Mouse (Mus musculus) forebrain, postnatal 0 days (tissue): ENCODE data around the gene Cyp24a1. TPM values are rescaled to one million over a fixed set of nuclear protein-coding genes. Genes with fewer than 3 reads are reported as not detected.

Experiments
- ATAC-seq: fragments of 200-750 bp; cut with Nextera tagmentation; 2 replicates; pipeline ENCODE4 v1.8.0; 2017; ENCODE audit warnings: mild to moderate bottlenecking, moderate library complexity
- DNase-seq: peaks from one replicate; pipeline ENCODE4 v3.0.0-alpha.2; 2015
- H3K27ac ChIP-seq: fragments of 300-500 bp; sonication (generic); 2 replicates; pipeline ENCODE4 v1.5.1; 2014; ENCODE audit warnings: low read depth, mild to moderate bottlenecking, antibody characterized with exemption, low read length, moderate library complexity, mixed read lengths
- H3K27me3 ChIP-seq: fragments of 300-500 bp; sonication (generic); 2 replicates; pipeline ENCODE4 v1.6.1; 2014; ENCODE audit warnings: mild to moderate bottlenecking, low read length, mixed read lengths; ENCODE audit not compliant: insufficient read depth
- H3K36me3 ChIP-seq: fragments of 300-500 bp; sonication (generic); 2 replicates; pipeline ENCODE4 v1.6.1; 2014; ENCODE audit warnings: mild to moderate bottlenecking, moderate library complexity; ENCODE audit not compliant: insufficient read depth
- H3K4me1 ChIP-seq: fragments of 300-500 bp; sonication (generic); 2 replicates; pipeline ENCODE4 v1.6.1; 2014; ENCODE audit warnings: antibody characterized with exemption; ENCODE audit not compliant: insufficient read depth
- H3K4me2 ChIP-seq: fragments of 300-500 bp; sonication (generic); 2 replicates; pipeline ENCODE4 v1.6.1; 2014; ENCODE audit warnings: low read depth, mild to moderate bottlenecking, moderate library complexity
- H3K4me3 ChIP-seq: fragments of 300-500 bp; sonication (generic); 2 replicates; pipeline ENCODE4 v1.5.1; 2014; ENCODE audit warnings: low read depth, low read length, mixed read lengths
- H3K9ac ChIP-seq: fragments of 300-500 bp; sonication (generic); 2 replicates; pipeline ENCODE4 v1.6.1; 2014; ENCODE audit warnings: mild to moderate bottlenecking
- H3K9me3 ChIP-seq: fragments of 300-500 bp; sonication (generic); 2 replicates; pipeline ENCODE4 v1.6.1; 2016; ENCODE audit warnings: low read length
- CTCF ChIP-seq: sonication (generic); IDR thresholded peaks from 2 replicates; pipeline ENCODE4 v1.5.1; 2016; ENCODE audit warnings: antibody characterized with exemption, control low read depth, low read depth
- WGBS: fragments of 180-500 bp; shearing (Covaris S2); extraction: QIAGEN DNeasy Blood & Tissue Kit; methylation state at CpG from one replicate; pipeline ENCODE4 v1.1.7; 2014; 5-methylcytosine and 5-hydroxymethylcytosine counted together
- polyA plus RNA-seq: library from polyadenylated mRNA; unstranded; fragments of >200 nt; fragmentation: Nextera tagmentation; extraction: Ambion mirVana; gene quantifications from 2 replicates; pipeline ENCODE4 v1.2.1, GENCODE M21; 2015
- total RNA-seq: library from RNA; depleted of rRNA; stranded (reverse); fragments of >200 nt; gene quantifications from 2 replicates; pipeline ENCODE4 v1.2.3, GENCODE M21; 2014; rRNA removed

Cyp24a1 gene
- not detected in 2 replicates for total RNA-seq
- polyA plus RNA-seq, result 0.04 TPM in 1 of 2 replicates, not detected in the other

GRCm38 (mm10) chr2:170497091-170497566 lies at the start of gene Cyp24a1:
Gene Cyp24a1 (minus strand): TSS chr2:170497145.
- ATAC-seq (no peak), DNase-seq (no peak)
- TF ChIP-seq CTCF, result peak; percentile 48
- no peaks in the 10 kb centered on the region; the same call in 1 of the 2 replicates for H3K4me1 ChIP-seq
- no peak within 1 kb of the TSS for H3K9ac ChIP-seq
- no peaks in the 10 kb centered on the region for H3K36me3 ChIP-seq
- peaks cover 47% of the 10 kb centered on the region for H3K27me3 ChIP-seq
- 2% methylated on average over 36 of the region's 36 CpGs for WGBS
- H3K9me3 ChIP-seq, result no peaks in the 10 kb centered on the region
- H3K4me2 ChIP-seq, result peak within 1 kb of the TSS; percentile 35
- peak within 1 kb of the TSS; percentile 25 for H3K4me3 ChIP-seq
- no peak within 1 kb of the TSS for H3K27ac ChIP-seq

- DNase-seq (no peak), ATAC-seq (no peak)
- Histone ChIP-seq H3K9me3 (no peaks in the 10 kb centered on the region), H3K4me1 (0 out of 2 replicates have a peak, but pooled peaks cover 7% of the 10 kb centered on the region), H3K4me2 (no peak overlapping the region), H3K36me3 (no peaks in the 10 kb centered on the region), H3K4me3 (no peak overlapping the region), H3K27ac (no peak overlapping the region), H3K27me3 (no peaks in the 10 kb centered on the region), H3K9ac (no peak overlapping the region)
- no peak for TF ChIP-seq CTCF
- 70% methylated on average over 4 of the region's 4 CpGs for WGBS
Observed at GRCm38 (mm10) chr2:170545745-170546144, 48.8 kb upstream of the Cyp24a1 start.

DNA sequence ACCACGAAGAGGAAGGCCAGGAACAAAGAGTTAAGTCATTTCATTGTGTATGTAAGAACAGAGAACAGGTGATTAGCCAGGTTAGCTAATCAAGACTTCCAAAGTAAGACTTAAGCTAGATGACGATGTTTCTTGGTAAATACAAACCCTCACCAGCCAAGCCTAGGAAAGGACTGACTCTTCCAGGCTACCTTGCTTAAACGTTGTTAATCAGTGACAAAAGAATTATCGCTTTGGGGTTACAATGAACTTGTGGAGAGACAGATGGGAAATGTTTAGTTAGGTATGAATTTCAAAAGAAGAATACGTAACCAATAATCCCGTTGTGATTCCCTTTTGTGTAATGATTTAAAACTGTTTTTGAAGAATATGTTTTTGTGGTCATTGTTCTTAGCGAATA lies 48.0 kb upstream of the Cyp24a1 start:
- Histone ChIP-seq H3K4me3 (no peak overlapping the region), H3K27me3 (no peaks in the 10 kb centered on the region), H3K4me2 (no peak overlapping the region), H3K9ac (no peak overlapping the region), H3K9me3 (no peaks in the 10 kb centered on the region), H3K4me1 (0 out of 2 replicates have a peak, but pooled peaks cover 7% of the 10 kb centered on the region), H3K27ac (no peak overlapping the region), H3K36me3 (no peaks in the 10 kb centered on the region)
- WGBS, result 85% methylated on average over 7 of the region's 7 CpGs
- no peak for TF ChIP-seq CTCF
- ATAC-seq, result no peak
- no peak for DNase-seq

DNA sequence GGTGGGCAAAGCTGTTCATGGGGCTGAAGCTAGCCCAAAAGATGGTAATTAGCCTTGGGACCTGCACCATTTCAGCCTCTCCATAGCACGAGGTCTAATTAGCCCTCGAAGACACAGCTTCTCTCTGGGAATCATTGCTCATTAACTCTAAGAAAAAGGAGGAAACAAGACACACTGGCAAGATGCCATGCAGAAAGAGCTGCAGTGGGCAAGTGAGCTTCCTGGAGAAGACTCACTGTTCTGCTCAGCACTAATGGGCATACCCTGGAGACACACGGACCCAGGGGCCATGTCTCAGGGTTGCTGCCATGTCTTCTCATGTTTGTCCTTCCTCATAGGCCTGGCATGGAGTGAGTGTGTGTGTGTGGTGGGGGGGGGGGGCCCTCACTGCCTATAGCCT lies 47.2 kb upstream of the Cyp24a1 start:
- WGBS, result 28% methylated on average over 3 of the region's 3 CpGs
- no peaks in the 10 kb centered on the region for H3K9me3 ChIP-seq
- H3K36me3 ChIP-seq, result no peaks in the 10 kb centered on the region
- no peak for TF ChIP-seq CTCF
- H3K4me1 ChIP-seq, result 0 out of 2 replicates have a peak, but pooled peaks cover 7% of the 10 kb centered on the region
- H3K27me3 ChIP-seq, result no peaks in the 10 kb centered on the region
- H3K4me3 ChIP-seq, result no peak overlapping the region
- DNase-seq (no peak), ATAC-seq (no peak)
- no peak overlapping the region for H3K4me2 ChIP-seq
- no peak overlapping the region for H3K9ac ChIP-seq
- H3K27ac ChIP-seq, result no peak overlapping the region

- H3K4me1 ChIP-seq, result 0 out of 2 replicates have a peak, but pooled peaks cover 7% of the 10 kb centered on the region
- H3K4me3 ChIP-seq, result no peak overlapping the region
- no peak overlapping the region for H3K4me2 ChIP-seq
- no peak overlapping the region for H3K27ac ChIP-seq
- WGBS, result 84% methylated on average over 5 of the region's 5 CpGs
- TF ChIP-seq CTCF, result no peak
- H3K36me3 ChIP-seq, result no peaks in the 10 kb centered on the region
- DNase-seq (no peak), ATAC-seq (no peak)
- no peaks in the 10 kb centered on the region for H3K27me3 ChIP-seq
- no peak overlapping the region for H3K9ac ChIP-seq
- H3K9me3 ChIP-seq, result no peaks in the 10 kb centered on the region
Observed at GRCm38 (mm10) chr2:170543625-170544024, 46.7 kb upstream of the Cyp24a1 start.

DNA sequence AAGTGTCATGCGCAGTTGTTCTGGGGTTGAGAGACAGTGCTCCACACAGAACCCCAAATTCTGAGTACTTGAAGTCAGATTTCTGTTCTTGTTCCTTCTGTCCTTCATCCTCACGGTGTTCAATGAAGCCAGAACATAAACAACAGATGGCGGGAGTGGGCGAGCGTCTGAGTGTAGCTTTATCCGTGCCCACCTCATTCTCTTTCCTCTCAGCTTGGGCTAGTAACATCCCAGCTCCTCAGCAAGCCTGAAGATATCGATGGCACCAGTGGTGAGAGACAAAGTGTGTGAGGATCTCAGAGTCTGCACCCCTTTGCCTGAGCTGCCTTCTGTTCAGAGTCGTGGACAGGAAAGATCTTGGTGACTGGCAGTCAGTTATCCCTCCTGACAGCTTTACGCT lies 42.3 kb upstream of the Cyp24a1 start:
- 73% methylated on average over 9 of the region's 9 CpGs for WGBS
- Histone ChIP-seq H3K4me2 (no peak overlapping the region), H3K36me3 (no peaks in the 10 kb centered on the region), H3K4me3 (no peak overlapping the region), H3K9me3 (no peaks in the 10 kb centered on the region), H3K27me3 (no peaks in the 10 kb centered on the region), H3K9ac (no peak overlapping the region), H3K27ac (no peak overlapping the region), H3K4me1 (no peaks in the 10 kb centered on the region)
- TF ChIP-seq CTCF, result no peak
- no peak for DNase-seq
- no peak for ATAC-seq

GRCm38 (mm10) chr2:170535841-170536240 lies 38.9 kb upstream of the Cyp24a1 start:
- no peak overlapping the region for H3K27ac ChIP-seq
- DNase-seq (no peak), ATAC-seq (no peak)
- no peak for TF ChIP-seq CTCF
- H3K36me3 ChIP-seq, result no peaks in the 10 kb centered on the region
- H3K4me2 ChIP-seq, result no peak overlapping the region
- H3K4me1 ChIP-seq, result no peaks in the 10 kb centered on the region
- H3K9ac ChIP-seq, result no peak overlapping the region
- no peak overlapping the region for H3K4me3 ChIP-seq
- H3K9me3 ChIP-seq, result no peaks in the 10 kb centered on the region
- no peaks in the 10 kb centered on the region for H3K27me3 ChIP-seq
